Mouse (Mus musculus) forebrain, postnatal 0 days (tissue): Measurements from ENCODE around the gene Hnrnpl. TPM values are rescaled to one million over a fixed set of nuclear protein-coding genes. Genes with fewer than 3 reads are reported as not detected.

Source experiments
- ATAC-seq: fragments of 200-750 bp; cut with Nextera tagmentation; 2 replicates; pipeline ENCODE4 v1.8.0; 2017; ENCODE audit warnings: mild to moderate bottlenecking, moderate library complexity
- DNase-seq: peaks from one replicate; pipeline ENCODE4 v3.0.0-alpha.2; 2015
- H3K27ac ChIP-seq: fragments of 300-500 bp; sonication (generic); 2 replicates; pipeline ENCODE4 v1.5.1; 2014; ENCODE audit warnings: low read depth, mild to moderate bottlenecking, antibody characterized with exemption, low read length, moderate library complexity, mixed read lengths
- H3K27me3 ChIP-seq: fragments of 300-500 bp; sonication (generic); 2 replicates; pipeline ENCODE4 v1.6.1; 2014; ENCODE audit warnings: mild to moderate bottlenecking, low read length, mixed read lengths; ENCODE audit not compliant: insufficient read depth
- H3K36me3 ChIP-seq: fragments of 300-500 bp; sonication (generic); 2 replicates; pipeline ENCODE4 v1.6.1; 2014; ENCODE audit warnings: mild to moderate bottlenecking, moderate library complexity; ENCODE audit not compliant: insufficient read depth
- H3K4me1 ChIP-seq: fragments of 300-500 bp; sonication (generic); 2 replicates; pipeline ENCODE4 v1.6.1; 2014; ENCODE audit warnings: antibody characterized with exemption; ENCODE audit not compliant: insufficient read depth
- H3K4me2 ChIP-seq: fragments of 300-500 bp; sonication (generic); 2 replicates; pipeline ENCODE4 v1.6.1; 2014; ENCODE audit warnings: low read depth, mild to moderate bottlenecking, moderate library complexity
- H3K4me3 ChIP-seq: fragments of 300-500 bp; sonication (generic); 2 replicates; pipeline ENCODE4 v1.5.1; 2014; ENCODE audit warnings: low read depth, low read length, mixed read lengths
- H3K9ac ChIP-seq: fragments of 300-500 bp; sonication (generic); 2 replicates; pipeline ENCODE4 v1.6.1; 2014; ENCODE audit warnings: mild to moderate bottlenecking
- H3K9me3 ChIP-seq: fragments of 300-500 bp; sonication (generic); 2 replicates; pipeline ENCODE4 v1.6.1; 2016; ENCODE audit warnings: low read length
- CTCF ChIP-seq: sonication (generic); IDR thresholded peaks from 2 replicates; pipeline ENCODE4 v1.5.1; 2016; ENCODE audit warnings: antibody characterized with exemption, control low read depth, low read depth
- WGBS: fragments of 180-500 bp; shearing (Covaris S2); extraction: QIAGEN DNeasy Blood & Tissue Kit; methylation state at CpG from one replicate; pipeline ENCODE4 v1.1.7; 2014; 5-methylcytosine and 5-hydroxymethylcytosine counted together
- polyA plus RNA-seq: library from polyadenylated mRNA; unstranded; fragments of >200 nt; fragmentation: Nextera tagmentation; extraction: Ambion mirVana; gene quantifications from 2 replicates; pipeline ENCODE4 v1.2.1, GENCODE M21; 2015
- total RNA-seq: library from RNA; depleted of rRNA; stranded (reverse); fragments of >200 nt; gene quantifications from 2 replicates; pipeline ENCODE4 v1.2.3, GENCODE M21; 2014

Hnrnpl gene
- total and polyA plus RNA-seq, 2 experiments from 2014 or later: 172 to 264 TPM

DNA sequence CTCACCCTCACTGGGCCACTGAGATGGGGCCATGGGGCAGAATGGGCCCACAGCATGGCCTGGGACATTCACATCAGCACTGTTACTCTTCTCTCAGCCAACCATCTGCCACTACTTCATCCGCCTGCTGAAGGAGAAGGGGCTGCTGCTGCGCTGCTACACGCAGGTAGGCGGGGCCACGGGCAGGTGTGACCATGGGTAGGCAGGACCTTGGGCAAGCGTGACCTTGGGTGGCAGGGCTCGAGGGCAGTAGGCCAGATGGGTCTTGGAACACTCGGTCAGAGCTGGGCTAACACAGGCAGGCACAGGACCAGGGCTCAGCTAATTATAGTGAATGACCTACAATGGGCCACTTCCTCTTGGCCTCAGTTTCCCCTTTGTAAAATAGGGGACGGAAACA lies 29.5 kb upstream of the Hnrnpl start:
- Histone ChIP-seq H3K9ac (no peak overlapping the region), H3K4me1 (peaks cover 3% of the 10 kb centered on the region; the same call in 1 of the 2 replicates), H3K4me3 (no peak overlapping the region), H3K9me3 (no peaks in the 10 kb centered on the region), H3K4me2 (no peak overlapping the region), H3K36me3 (peaks cover 23% of the 10 kb centered on the region), H3K27ac (no peak overlapping the region), H3K27me3 (no peaks in the 10 kb centered on the region)
- no peak for TF ChIP-seq CTCF
- DNase-seq (no peak), ATAC-seq (no peak)
- WGBS: 85% methylated on average over 9 of the region's 9 CpGs

DNA sequence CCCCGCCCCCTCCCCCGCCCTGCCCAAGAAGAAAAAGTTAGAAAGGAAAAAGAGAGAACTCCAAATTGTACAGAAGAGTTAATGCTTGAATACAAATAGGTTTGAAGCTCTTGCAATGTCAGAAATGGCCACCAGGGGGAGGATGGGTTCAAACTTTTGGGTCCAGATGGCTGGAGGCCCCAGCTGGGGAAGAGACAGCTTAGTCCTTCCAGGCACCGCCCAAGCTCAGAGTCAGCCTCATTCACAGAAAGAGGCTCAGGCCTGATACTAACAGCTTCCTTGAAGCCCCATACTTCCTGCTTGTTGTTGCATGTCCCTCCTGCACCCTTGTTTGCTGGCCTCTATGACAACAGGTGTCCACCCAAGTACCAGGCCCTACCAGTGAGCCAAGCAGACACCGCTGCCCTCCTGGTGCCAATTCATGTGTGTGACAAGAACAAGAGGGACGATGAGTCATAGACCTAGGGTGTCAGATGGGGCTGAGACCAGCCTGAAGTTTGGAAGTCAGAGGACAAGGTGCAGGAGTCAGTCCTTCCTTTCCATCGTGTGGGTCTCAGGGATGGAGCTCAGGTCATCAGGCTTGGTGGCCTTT lies 28.2 kb upstream of the Hnrnpl start:
- Histone ChIP-seq H3K4me1 (peaks cover 3% of the 10 kb centered on the region; the same call in 1 of the 2 replicates), H3K4me2 (no peak overlapping the region), H3K9ac (no peak overlapping the region), H3K27ac (0 out of 2 replicates have a peak overlapping the region, but pooled peaks have one; percentile 17), H3K9me3 (no peaks in the 10 kb centered on the region), H3K27me3 (no peaks in the 10 kb centered on the region), H3K4me3 (no peak overlapping the region), H3K36me3 (peaks cover 31% of the 10 kb centered on the region)
- 47% methylated on average over 6 of the region's 6 CpGs for WGBS
- DNase-seq: peak; percentile 90
- peak; percentile 90 for ATAC-seq
- TF ChIP-seq CTCF: peak; percentile 81

GRCm38 (mm10) chr7:28780857-28781256 lies 27.5 kb upstream of the Hnrnpl start:
- DNase-seq (no peak), ATAC-seq (no peak)
- TF ChIP-seq CTCF: no peak
- Histone ChIP-seq H3K9ac (no peak overlapping the region), H3K36me3 (peaks cover 30% of the 10 kb centered on the region), H3K27ac (no peak overlapping the region), H3K9me3 (no peaks in the 10 kb centered on the region), H3K4me2 (no peak overlapping the region), H3K27me3 (no peaks in the 10 kb centered on the region), H3K4me1 (peaks cover 3% of the 10 kb centered on the region; the same call in 1 of the 2 replicates), H3K4me3 (no peak overlapping the region)
- 69% methylated on average over 7 of the region's 7 CpGs for WGBS

DNA sequence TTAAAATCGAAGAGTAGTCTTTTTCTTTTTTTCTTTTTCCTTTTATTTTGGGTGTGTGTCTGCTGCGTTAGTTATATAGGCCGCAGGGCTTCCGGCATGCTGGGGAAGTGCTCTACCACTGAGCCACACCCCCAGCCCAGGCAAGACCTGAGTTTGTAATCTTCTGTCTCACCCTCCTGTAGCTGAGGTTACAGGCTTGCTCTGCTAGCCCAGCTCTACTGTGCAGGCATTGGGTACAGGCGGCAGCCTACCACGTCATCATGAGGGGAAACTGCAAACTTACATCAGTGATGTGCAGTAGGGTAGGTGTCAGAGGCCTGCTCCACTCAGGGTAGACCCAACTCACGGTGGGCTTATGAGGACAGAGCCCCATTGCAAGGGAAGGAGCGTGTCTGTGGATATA lies 27.1 kb upstream of the Hnrnpl start:
- Histone ChIP-seq H3K4me3 (no peak overlapping the region), H3K4me2 (no peak overlapping the region), H3K9ac (no peak overlapping the region), H3K36me3 (peaks cover 33% of the 10 kb centered on the region), H3K4me1 (peaks cover 3% of the 10 kb centered on the region; the same call in 1 of the 2 replicates), H3K27me3 (no peaks in the 10 kb centered on the region), H3K27ac (no peak overlapping the region), H3K9me3 (no peaks in the 10 kb centered on the region)
- DNase-seq: no peak
- ATAC-seq: no peak
- no peak for TF ChIP-seq CTCF
- WGBS: 88% methylated on average over 8 of the region's 8 CpGs

GRCm38 (mm10) chr7:28785161-28785560 lies 23.2 kb upstream of the Hnrnpl start:
- Histone ChIP-seq H3K4me1 (peaks cover 3% of the 10 kb centered on the region; the same call in 1 of the 2 replicates), H3K27ac (no peak overlapping the region), H3K4me2 (no peak overlapping the region), H3K4me3 (no peak overlapping the region), H3K27me3 (no peaks in the 10 kb centered on the region), H3K9ac (no peak overlapping the region), H3K9me3 (no peaks in the 10 kb centered on the region), H3K36me3 (peaks cover 30% of the 10 kb centered on the region)
- DNase-seq (no peak), ATAC-seq (no peak)
- TF ChIP-seq CTCF: no peak
- WGBS: 81% methylated on average over 5 of the region's 5 CpGs

DNA sequence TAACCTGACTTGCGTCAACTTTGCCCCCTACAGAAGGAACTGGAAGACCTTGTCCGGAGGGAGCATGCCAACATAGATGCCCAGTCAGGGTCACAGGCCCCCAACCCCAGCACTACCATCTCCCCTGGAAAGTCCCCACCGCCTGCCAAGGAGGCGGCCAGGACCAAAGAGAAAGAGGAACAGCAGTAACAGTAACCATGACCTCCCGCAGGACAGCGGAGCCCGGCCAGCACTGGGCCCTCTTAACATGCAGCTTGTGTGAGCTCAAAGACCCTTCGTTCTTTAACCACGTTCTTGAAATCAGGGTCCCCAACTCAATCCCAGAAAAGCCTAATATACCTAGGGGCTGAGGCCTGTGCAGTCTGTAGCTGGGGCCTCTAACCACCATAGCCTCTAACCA lies 20.5 kb upstream of the Hnrnpl start:
- H3K9me3 ChIP-seq: no peaks in the 10 kb centered on the region
- no peak overlapping the region for H3K27ac ChIP-seq
- no peak overlapping the region for H3K9ac ChIP-seq
- ATAC-seq: no peak
- H3K4me2 ChIP-seq: no peak overlapping the region
- TF ChIP-seq CTCF: no peak
- H3K36me3 ChIP-seq: peaks cover 28% of the 10 kb centered on the region
- H3K27me3 ChIP-seq: no peaks in the 10 kb centered on the region
- WGBS: 96% methylated on average over 9 of the region's 9 CpGs
- H3K4me1 ChIP-seq: no peaks in the 10 kb centered on the region
- DNase-seq: no peak
- no peak overlapping the region for H3K4me3 ChIP-seq

DNA sequence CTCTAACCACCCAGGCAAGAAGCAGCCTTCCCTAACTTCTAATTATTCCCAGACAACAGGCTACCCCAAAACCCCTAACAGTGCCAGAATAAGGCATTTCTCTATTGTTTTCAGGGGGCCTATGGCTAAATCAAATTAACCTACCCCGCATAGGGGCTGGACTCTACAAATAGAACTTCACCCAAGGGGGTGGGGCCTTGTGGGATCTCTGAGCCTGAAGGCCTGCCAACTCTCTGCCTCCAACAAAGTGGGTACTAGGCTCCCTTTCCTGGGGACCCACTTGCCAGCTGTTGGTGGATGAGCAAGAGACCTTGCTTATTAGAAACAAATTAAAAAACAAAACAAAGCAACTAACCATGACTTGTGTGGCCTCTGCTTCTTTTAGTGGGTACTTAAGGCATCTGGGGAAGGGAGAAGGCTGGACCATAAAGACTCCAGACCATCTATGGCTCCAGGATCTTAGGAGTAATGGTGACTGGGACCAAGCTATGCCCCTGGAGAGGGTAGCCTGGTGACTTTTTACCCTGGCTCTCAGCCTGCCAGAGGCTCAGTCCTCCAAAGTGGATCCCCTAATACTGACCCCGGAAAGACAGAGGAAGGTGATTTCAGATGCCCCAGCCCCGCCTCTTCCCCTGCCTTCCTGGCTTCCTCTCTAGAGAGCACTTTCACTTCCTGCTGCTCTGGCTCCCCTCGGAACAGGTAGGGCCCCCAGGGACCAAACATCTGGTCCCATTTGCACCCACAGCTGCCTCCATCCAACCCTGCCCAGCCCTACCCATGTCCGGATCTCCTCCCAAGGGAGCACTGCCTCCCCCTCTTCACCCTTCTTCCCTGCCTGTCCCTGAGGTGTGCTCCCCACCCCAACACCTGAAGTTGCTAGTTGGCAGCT lies 19.8 kb upstream of the Hnrnpl start, which contains the start of gene Rinl:
Gene Rinl (plus strand): TSS at position 663 of the 889 bp plus-strand sequence.
- TF ChIP-seq CTCF: no peak
- H3K9me3 ChIP-seq: no peaks in the 10 kb centered on the region
- H3K4me2 ChIP-seq: no peak within 1 kb of the TSS
- no peaks in the 10 kb centered on the region for H3K27me3 ChIP-seq
- DNase-seq: no peak
- ATAC-seq: no peak
- no peaks in the 10 kb centered on the region for H3K4me1 ChIP-seq
- H3K27ac ChIP-seq: no peak within 1 kb of the TSS
- peaks cover 21% of the 10 kb centered on the region for H3K36me3 ChIP-seq
- H3K9ac ChIP-seq: no peak within 1 kb of the TSS
- H3K4me3 ChIP-seq: no peak within 1 kb of the TSS
- WGBS: 84% methylated on average over 5 of the region's 5 CpGs
